Mouse (Mus musculus): ENCODE data around the gene Lgals2.

Gene Lgals2

GRCm38 (mm10) chr15:78843581-78844469 lies 11.5 kb downstream of the Lgals2 start:
- in situ Hi-C loops (cut with MboI, MseI): no loop called here

- in situ Hi-C loops (cut with MboI, MseI): no loop called here
Observed at GRCm38 (mm10) chr15:78842371-78843163, 12.8 kb downstream of the Lgals2 start, which contains the start of gene Cdc42ep1. Gene Cdc42ep1, plus strand, starts transcription at chr15:78842624.

GRCm38 (mm10) chr15:78841161-78841790 lies 14.1 kb downstream of the Lgals2 start:
- in situ Hi-C loops (cut with MboI, MseI): no loop called here

GRCm38 (mm10) chr15:78840751-78841150 lies 14.6 kb downstream of the Lgals2 start:
- in situ Hi-C loops (cut with MboI, MseI): no loop called here

- in situ Hi-C loops (cut with MboI, MseI): no loop called here
Observed at GRCm38 (mm10) chr15:78840241-78840640, 15.1 kb downstream of the Lgals2 start.

GRCm38 (mm10) chr15:78839744-78840143 lies 15.6 kb downstream of the Lgals2 start:
- in situ Hi-C loops (cut with MboI, MseI): no loop called here

- in situ Hi-C loops (cut with MboI, MseI): no loop called here
Observed at GRCm38 (mm10) chr15:78836086-78836621, 19.2 kb downstream of the Lgals2 start.

- in situ Hi-C loops (cut with MboI, MseI): no loop called here
Observed at GRCm38 (mm10) chr15:78835200-78836085, 19.9 kb downstream of the Lgals2 start.

GRCm38 (mm10) chr15:78834233-78835005 lies 20.9 kb downstream of the Lgals2 start:
- in situ Hi-C loops (cut with MboI, MseI): no loop called here

GRCm38 (mm10) chr15:78833582-78833981 lies 21.7 kb downstream of the Lgals2 start:
- in situ Hi-C loops (cut with MboI, MseI): no loop called here

GRCm38 (mm10) chr15:78832701-78833123 lies 22.6 kb downstream of the Lgals2 start:
- in situ Hi-C loops (cut with MboI, MseI): no loop called here

GRCm38 (mm10) chr15:78831720-78832657 lies 23.3 kb downstream of the Lgals2 start:
- in situ Hi-C loops (cut with MboI, MseI): no loop called here

- in situ Hi-C loops (cut with MboI, MseI): no loop called here
Observed at GRCm38 (mm10) chr15:78830742-78831719, 24.3 kb downstream of the Lgals2 start.

- in situ Hi-C loops (cut with MboI, MseI): no loop called here
Observed at GRCm38 (mm10) chr15:78829636-78830035, 25.7 kb downstream of the Lgals2 start.

- in situ Hi-C loops (cut with MboI, MseI): no loop called here
Observed at GRCm38 (mm10) chr15:78828315-78828714, 27.0 kb downstream of the Lgals2 start.

GRCm38 (mm10) chr15:78826213-78827204 lies 28.8 kb downstream of the Lgals2 start:
- in situ Hi-C loops (cut with MboI, MseI): no loop called here

GRCm38 (mm10) chr15:78816074-78816391 lies 39.3 kb downstream of the Lgals2 start:
- in situ Hi-C loops (cut with MboI, MseI): no loop called here

All from T-helper 2 cell (primary cell).